Mouse (Mus musculus) kidney, embryonic 15.5 days (tissue): Measurements from ENCODE around the gene Cep89. TPM values are rescaled to one million over a fixed set of nuclear protein-coding genes. Genes with fewer than 3 reads are reported as not detected.

Experiments
- ATAC-seq: fragments of 200-750 bp; cut with Nextera tagmentation; replicated peaks from 2 replicates; pipeline ENCODE4 v1.8.0; 2017; ENCODE audit warnings: moderate TSS enrichment; ENCODE audit not compliant: low FRiP score
- H3K27ac ChIP-seq: fragments of 300-500 bp; sonication (generic); 2 replicates; pipeline ENCODE4 v1.5.1; 2015; ENCODE audit warnings: mild to moderate bottlenecking, inconsistent platforms
- H3K27me3 ChIP-seq: fragments of 300-500 bp; sonication (generic); 2 replicates; pipeline ENCODE4 v1.6.1; 2015; ENCODE audit warnings: inconsistent platforms
- H3K36me3 ChIP-seq: fragments of 300-500 bp; sonication (generic); 2 replicates; pipeline ENCODE4 v1.6.1; 2015; ENCODE audit warnings: inconsistent platforms
- H3K4me1 ChIP-seq: fragments of 300-500 bp; sonication (generic); 2 replicates; pipeline ENCODE4 v1.6.1; 2015; ENCODE audit warnings: inconsistent platforms
- H3K4me2 ChIP-seq: fragments of 300-500 bp; sonication (generic); 2 replicates; pipeline ENCODE4 v1.6.1; 2015; ENCODE audit warnings: moderate library complexity, mild to moderate bottlenecking, inconsistent platforms
- H3K4me3 ChIP-seq: fragments of 300-500 bp; sonication (generic); replicated peaks from 2 replicates; pipeline ENCODE4 v1.5.1; 2015; ENCODE audit warnings: mild to moderate bottlenecking, inconsistent platforms
- H3K9ac ChIP-seq: fragments of 300-500 bp; sonication (generic); 2 replicates; pipeline ENCODE4 v1.6.1; 2015; ENCODE audit warnings: mild to moderate bottlenecking, inconsistent platforms
- H3K9me3 ChIP-seq: fragments of 300-500 bp; sonication (generic); replicated peaks from 2 replicates; pipeline ENCODE4 v1.6.1; 2016; ENCODE audit warnings: inconsistent platforms
- WGBS: fragments of 180-500 bp; shearing (Covaris S2); methylation state at CpG from one replicate; pipeline ENCODE4 v1.1.7; 2015; ENCODE audit warnings: mixed read lengths; 5-methylcytosine and 5-hydroxymethylcytosine counted together
- polyA plus RNA-seq: library from polyadenylated mRNA; unstranded; fragments of >200 nt; fragmentation: Nextera tagmentation; extraction: Ambion mirVana; gene quantifications from 2 replicates; pipeline ENCODE4 v1.2.1, GENCODE M21; 2015

Gene Cep89
- 53.9 and 63.3 TPM in 2 replicates for polyA plus RNA-seq

DNA sequence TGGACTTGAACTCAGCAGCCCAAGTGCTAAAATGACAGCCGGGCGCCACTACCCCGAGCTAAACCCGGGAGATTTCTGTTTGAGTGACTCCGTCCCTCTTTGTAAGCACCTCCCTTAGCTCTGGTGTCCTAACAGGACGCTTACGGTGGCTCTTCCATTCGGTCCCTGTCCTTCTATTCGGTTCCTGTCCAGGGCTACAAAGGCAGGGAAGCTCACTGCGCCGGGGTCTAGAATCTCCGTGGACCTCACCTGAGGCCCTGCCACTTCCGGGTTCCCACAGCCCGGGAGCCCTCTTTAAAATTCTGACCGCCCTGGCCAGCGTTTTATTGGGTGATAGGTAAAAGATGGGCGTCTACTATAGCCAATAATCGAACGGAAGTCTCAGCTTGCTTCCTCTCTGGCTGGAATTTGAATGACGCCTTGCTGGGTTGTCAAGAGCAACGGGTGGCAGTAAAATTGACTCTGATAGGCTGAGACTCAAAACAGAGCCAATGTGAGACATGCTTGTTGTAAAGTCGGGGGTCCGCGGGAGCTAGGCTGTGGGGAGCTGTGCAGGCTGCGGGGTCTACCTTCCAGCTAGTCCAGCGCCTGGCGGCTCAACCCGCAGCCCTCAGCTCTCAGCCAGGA, at the start of gene Cep89, which contains the start of gene Faap24:
TSS of gene Cep89 (plus strand) at position 494 of the 627 bp plus-strand sequence.
TSS of gene Faap24 (minus strand) at position 295 of the 627 bp plus-strand sequence.
- WGBS = under 1% methylated on average over 28 of the region's 28 CpGs
- Histone ChIP-seq H3K4me1 (peaks cover 20% of the 10 kb centered on the region), H3K27ac (peak within 1 kb of the TSS; percentile 57)

DNA sequence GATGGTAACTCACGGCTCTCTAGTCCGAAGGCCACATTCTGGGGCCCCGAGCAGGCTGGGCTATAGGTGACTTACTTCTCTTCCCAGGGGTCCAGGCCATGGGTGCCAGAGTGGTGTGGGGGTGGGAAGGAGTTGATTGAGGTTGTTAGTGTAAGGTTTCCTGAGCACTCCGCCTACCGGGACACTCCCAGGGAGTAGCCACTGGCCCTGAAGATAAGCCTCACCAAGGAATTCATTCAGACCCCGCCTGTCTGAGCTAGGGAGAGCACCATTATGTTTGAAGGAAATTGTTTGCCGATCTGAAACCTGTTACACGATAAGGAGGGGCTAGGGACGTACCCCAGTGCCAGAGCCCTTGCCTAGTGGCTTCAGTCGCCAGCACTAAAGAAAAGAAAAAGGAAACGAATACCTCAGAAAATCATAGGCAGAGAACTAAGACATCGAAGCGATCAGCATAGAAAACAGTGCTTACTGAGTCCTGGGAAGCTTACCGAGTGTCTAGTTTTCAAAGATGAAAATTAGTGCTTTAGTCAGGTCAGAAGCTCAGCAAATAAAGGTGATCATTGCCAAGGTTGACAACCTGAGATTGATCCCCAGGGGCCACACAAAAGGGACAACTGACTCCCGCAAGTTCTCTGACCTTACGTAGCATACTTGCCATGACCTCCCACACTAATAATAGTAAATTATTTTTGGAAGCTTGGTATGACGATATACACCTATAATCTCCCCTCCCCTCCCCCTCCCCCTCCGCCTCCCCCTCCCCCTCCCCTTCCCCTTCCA, 48.7 kb upstream of the Cep89 start:
- no peaks in the 10 kb centered on the region for H3K27me3 ChIP-seq
- H3K4me3 ChIP-seq = no peak overlapping the region
- H3K9me3 ChIP-seq = no peaks in the 10 kb centered on the region
- no peak overlapping the region for H3K27ac ChIP-seq
- WGBS = 55% methylated on average over 17 of the region's 18 CpGs
- H3K36me3 ChIP-seq = no peaks in the 10 kb centered on the region
- 0 out of 2 replicates have a peak, but pooled peaks have one; percentile 38 for ATAC-seq
- no peak overlapping the region for H3K4me2 ChIP-seq
- peaks cover 18% of the 10 kb centered on the region; the same call in 1 of the 2 replicates for H3K4me1 ChIP-seq
- no peak overlapping the region for H3K9ac ChIP-seq

More for the DNA sequence above, at the start of gene Cep89, which contains the start of gene Faap24:
- Histone ChIP-seq H3K4me2 (peak within 1 kb of the TSS; percentile 85), H3K36me3 (peaks cover 54% of the 10 kb centered on the region), H3K9ac (peak within 1 kb of the TSS; percentile 67), H3K27me3 (no peaks in the 10 kb centered on the region), H3K4me3 (peak within 1 kb of the TSS; percentile 72), H3K9me3 (no peaks in the 10 kb centered on the region)
- ATAC-seq = peak; percentile 97

DNA sequence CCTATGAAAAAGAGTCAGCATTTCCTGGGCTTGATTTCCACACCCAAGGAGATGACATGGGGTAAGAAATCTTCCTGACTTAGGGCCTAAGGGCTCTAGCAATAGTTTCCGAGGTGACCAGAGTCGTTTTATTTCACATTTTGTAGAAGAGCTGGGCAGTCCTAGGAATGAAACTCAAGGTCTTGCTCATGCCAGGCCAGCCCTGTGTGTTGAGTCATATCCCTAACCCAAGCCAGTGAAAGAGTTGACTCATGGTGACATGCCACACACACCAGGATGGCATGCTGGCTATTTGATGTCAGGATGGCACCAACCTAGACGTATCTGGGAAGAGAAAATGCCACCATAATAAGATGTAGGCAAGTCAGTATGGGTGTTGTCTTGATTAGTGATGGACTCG, 47.8 kb upstream of the Cep89 start:
- H3K4me1 ChIP-seq = peaks cover 18% of the 10 kb centered on the region; the same call in 1 of the 2 replicates
- H3K27ac ChIP-seq = no peak overlapping the region
- 0 out of 2 replicates have a peak, but pooled peaks cover 3% of the 10 kb centered on the region for H3K36me3 ChIP-seq
- no peak overlapping the region for H3K4me2 ChIP-seq
- 88% methylated on average over 4 of the region's 4 CpGs for WGBS
- no peaks in the 10 kb centered on the region for H3K9me3 ChIP-seq
- ATAC-seq = no peak
- H3K4me3 ChIP-seq = no peak overlapping the region
- no peak overlapping the region for H3K9ac ChIP-seq
- H3K27me3 ChIP-seq = no peaks in the 10 kb centered on the region

GRCm38 (mm10) chr7:35349886-35350684, 46.8 kb upstream of the Cep89 start:
- 86% methylated on average over 8 of the region's 8 CpGs for WGBS

DNA sequence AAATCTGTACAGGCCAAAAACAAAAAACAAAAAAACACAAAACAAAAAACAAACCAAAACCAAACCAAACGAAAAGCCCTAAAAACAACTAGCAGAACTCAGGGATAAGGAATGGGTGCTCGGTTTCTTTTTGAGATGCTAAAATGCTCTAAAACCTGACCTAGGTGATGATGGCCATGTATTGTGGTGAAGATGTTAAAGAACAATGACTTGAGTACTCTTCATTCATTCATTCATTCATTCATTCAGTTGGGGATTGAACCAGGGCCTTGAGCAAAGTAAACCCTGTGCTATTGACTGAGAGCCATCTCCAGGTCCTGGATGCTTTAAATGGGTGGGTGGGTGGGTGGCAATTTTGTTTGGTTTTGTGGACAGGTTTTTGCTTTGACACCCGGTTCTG, 45.7 kb upstream of the Cep89 start:
- H3K4me1 ChIP-seq = peaks cover 26% of the 10 kb centered on the region; the same call in 1 of the 2 replicates
- ATAC-seq = no peak
- 0 out of 2 replicates have a peak, but pooled peaks cover 3% of the 10 kb centered on the region for H3K36me3 ChIP-seq
- H3K4me2 ChIP-seq = no peak overlapping the region
- 88% methylated on average over 3 of the region's 3 CpGs for WGBS
- H3K9me3 ChIP-seq = no peaks in the 10 kb centered on the region
- no peak overlapping the region for H3K4me3 ChIP-seq
- H3K9ac ChIP-seq = no peak overlapping the region
- H3K27ac ChIP-seq = no peak overlapping the region
- H3K27me3 ChIP-seq = no peaks in the 10 kb centered on the region

More at GRCm38 (mm10) chr7:35349886-35350684, 46.8 kb upstream of the Cep89 start:
- H3K4me1 ChIP-seq = peaks cover 20% of the 10 kb centered on the region; the same call in 1 of the 2 replicates
- no peak overlapping the region for H3K4me3 ChIP-seq
- no peaks in the 10 kb centered on the region for H3K9me3 ChIP-seq
- no peaks in the 10 kb centered on the region for H3K27me3 ChIP-seq
- peak overlapping the region; percentile 37; the same call in 1 of the 2 replicates for H3K27ac ChIP-seq
- no peak for ATAC-seq
- no peak overlapping the region for H3K4me2 ChIP-seq
- H3K36me3 ChIP-seq = 0 out of 2 replicates have a peak, but pooled peaks cover 3% of the 10 kb centered on the region
- H3K9ac ChIP-seq = no peak overlapping the region

DNA sequence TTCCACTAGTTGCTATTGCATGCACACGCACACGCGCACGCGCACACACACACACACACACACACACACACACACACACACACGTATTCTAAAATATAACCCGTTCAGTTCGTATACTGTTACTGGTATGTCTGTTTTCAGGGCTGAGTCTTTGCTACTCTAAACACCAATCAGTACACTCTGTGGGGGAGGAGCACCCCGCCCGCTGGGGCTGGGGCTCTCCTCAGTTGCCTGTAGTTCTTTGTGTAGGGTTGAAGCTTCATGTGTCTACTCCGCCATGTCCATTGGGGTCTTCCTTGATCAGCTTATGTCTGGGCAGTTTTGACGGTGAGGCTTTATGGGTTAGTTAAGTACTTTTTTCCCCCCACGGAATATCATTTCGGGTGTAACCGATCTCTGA, 43.5 kb upstream of the Cep89 start:
- no peak for ATAC-seq
- no peaks in the 10 kb centered on the region for H3K27me3 ChIP-seq
- H3K4me3 ChIP-seq = no peak overlapping the region
- 88% methylated on average over 15 of the region's 15 CpGs for WGBS
- no peak overlapping the region for H3K9ac ChIP-seq
- no peak overlapping the region for H3K27ac ChIP-seq
- peaks cover 18% of the 10 kb centered on the region; the same call in 1 of the 2 replicates for H3K4me1 ChIP-seq
- peaks cover 3% of the 10 kb centered on the region; the same call in 1 of the 2 replicates for H3K36me3 ChIP-seq
- no peaks in the 10 kb centered on the region for H3K9me3 ChIP-seq
- H3K4me2 ChIP-seq = no peak overlapping the region

GRCm38 (mm10) chr7:35355303-35355872, 41.4 kb upstream of the Cep89 start:
- H3K27ac ChIP-seq = 0 out of 2 replicates have a peak overlapping the region, but pooled peaks have one; percentile 19
- peaks cover 3% of the 10 kb centered on the region; the same call in 1 of the 2 replicates for H3K36me3 ChIP-seq
- no peak for ATAC-seq
- 0 out of 2 replicates have a peak, but pooled peaks cover 10% of the 10 kb centered on the region for H3K4me1 ChIP-seq
- no peaks in the 10 kb centered on the region for H3K9me3 ChIP-seq
- no peak overlapping the region for H3K4me2 ChIP-seq
- no peak overlapping the region for H3K9ac ChIP-seq
- no peaks in the 10 kb centered on the region for H3K27me3 ChIP-seq
- H3K4me3 ChIP-seq = no peak overlapping the region
- WGBS = 49% methylated on average over 5 of the region's 5 CpGs

GRCm38 (mm10) chr7:35357621-35358020, 39.2 kb upstream of the Cep89 start:
- peaks cover 3% of the 10 kb centered on the region; the same call in 1 of the 2 replicates for H3K36me3 ChIP-seq
- WGBS = 79% methylated on average over 12 of the region's 12 CpGs
- H3K4me3 ChIP-seq = no peak overlapping the region
- H3K9me3 ChIP-seq = no peaks in the 10 kb centered on the region
- no peak overlapping the region for H3K4me2 ChIP-seq
- H3K4me1 ChIP-seq = peaks cover 19% of the 10 kb centered on the region
- no peak overlapping the region for H3K27ac ChIP-seq
- ATAC-seq = no peak
- no peak overlapping the region for H3K9ac ChIP-seq
- H3K27me3 ChIP-seq = no peaks in the 10 kb centered on the region

DNA sequence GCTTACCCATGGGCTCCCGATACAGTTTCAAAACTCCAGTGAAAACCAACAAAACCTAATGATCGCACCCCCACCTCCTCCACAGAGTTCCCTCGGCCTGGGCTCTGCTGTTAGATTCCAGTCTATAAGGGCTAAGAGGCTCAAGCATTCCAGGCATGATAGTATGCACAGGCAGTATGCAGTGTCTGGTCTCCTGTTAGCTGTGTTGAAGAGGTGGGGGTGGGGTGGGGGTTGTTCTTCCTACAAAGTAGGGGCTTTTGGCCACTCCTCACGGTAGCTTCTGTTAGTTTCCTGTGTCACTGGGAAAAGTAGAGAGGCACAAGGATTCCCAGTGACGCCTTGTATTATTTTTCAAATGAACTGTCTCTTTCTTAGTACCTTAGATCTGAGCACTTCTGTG, 34.6 kb upstream of the Cep89 start:
- H3K27me3 ChIP-seq = no peaks in the 10 kb centered on the region
- H3K27ac ChIP-seq = peak overlapping the region; percentile 84
- no peak overlapping the region for H3K4me3 ChIP-seq
- no peak overlapping the region for H3K9ac ChIP-seq
- H3K36me3 ChIP-seq = peaks cover 6% of the 10 kb centered on the region; the same call in 1 of the 2 replicates
- WGBS = 60% methylated on average over 5 of the region's 5 CpGs
- no peak overlapping the region for H3K4me2 ChIP-seq
- H3K4me1 ChIP-seq = peaks cover 45% of the 10 kb centered on the region
- ATAC-seq = no peak
- H3K9me3 ChIP-seq = no peaks in the 10 kb centered on the region

GRCm38 (mm10) chr7:35362868-35363267, 34.0 kb upstream of the Cep89 start:
- H3K36me3 ChIP-seq = peaks cover 9% of the 10 kb centered on the region; the same call in 1 of the 2 replicates
- WGBS = 47% methylated on average over 5 of the region's 5 CpGs
- H3K4me1 ChIP-seq = peaks cover 45% of the 10 kb centered on the region
- H3K9ac ChIP-seq = no peak overlapping the region
- peak overlapping the region; percentile 84 for H3K27ac ChIP-seq
- H3K9me3 ChIP-seq = no peaks in the 10 kb centered on the region
- no peak overlapping the region for H3K4me2 ChIP-seq
- peak; percentile 84 for ATAC-seq
- no peak overlapping the region for H3K4me3 ChIP-seq
- H3K27me3 ChIP-seq = no peaks in the 10 kb centered on the region
